Comparison of ENCODE assay signal across 8 mouse cellular contexts in the genomic region with DNA sequence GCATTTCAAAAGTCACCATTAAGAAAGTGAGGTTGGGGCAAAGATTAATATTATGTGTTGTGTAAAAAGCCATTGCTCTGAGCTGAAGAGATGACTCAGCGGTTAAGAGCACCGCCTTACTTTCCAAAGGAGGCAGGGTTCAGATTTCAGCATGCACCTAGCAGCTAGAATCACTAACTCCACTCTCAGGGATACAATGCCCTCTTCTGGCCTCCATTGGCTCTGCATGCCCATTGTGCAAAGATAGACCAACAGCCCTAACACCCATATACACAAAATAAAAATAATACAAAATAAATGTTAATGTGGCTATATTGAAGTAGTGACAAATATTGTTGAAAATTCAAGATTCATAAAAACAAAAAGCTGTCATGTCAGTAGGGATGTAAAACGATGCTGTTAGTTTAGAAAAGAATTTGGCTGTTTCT. TPM values are rescaled to one million over a fixed set of nuclear protein-coding genes. Genes with fewer than 3 reads are reported as not detected.
DNase-seq lines count a peak whose midpoint lies in the region; ATAC-seq and TF ChIP-seq lines count a peak whose summit lies in the region.
"Had no signal": no experiment of that assay in that cellular context is flagged by ENCODE, and none has a peak within 500 bp of the region (broad histone marks: within the 10 kb centered on the region; RNA-seq: fewer than 3 reads in every experiment).

No protein-coding gene starts in this region.

- no peaks in the 10 kb centered on the region for H3K9me3 ChIP-seq in ES-E14 (ENCODE audit: control insufficient read depth, insufficient read depth, low read depth, low read length)

- no peak overlapping the region for H3K27ac ChIP-seq in ES-E14 (ENCODE audit: insufficient read depth, low read depth, low read length, poor library complexity, severe bottlenecking)

- no peaks in the 10 kb centered on the region for H3K36me3 ChIP-seq in ES-E14 (ENCODE audit: control insufficient read depth, insufficient read depth, low read length, poor library complexity, severe bottlenecking)

- DNase-seq in ES-E14 (ENCODE audit: low read depth, low spot score) = peak; percentile 76
- peak; percentile 87 for DNase-seq in adrenal gland, adult 2 months
- peak; percentile 79 for DNase-seq in embryo, embryonic 11 days
- peak; percentile 66 to 83 for DNase-seq in heart, postnatal 14 days
- peak; percentile 28 to 69 for DNase-seq in layer of hippocampus, postnatal 14 days (ENCODE audit: low spot score in 2 of 2)
- DNase-seq in spleen, adult 18-20 months = peak; percentile 51 to 75

- H3K4me1 ChIP-seq in ES-E14 (ENCODE audit: control insufficient read depth in 2 of 2, insufficient read depth in 2 of 2, low read length in 2 of 2, poor library complexity in 1 of 2) = peaks cover 0 to 5% of the 10 kb centered on the region in 2 experiments; a peak in 2 of 4 replicates

- intact Hi-C loops in heart, postnatal 14 days (cut with DNase I) = loop anchor here (2.0 to 10.0 kb wide), 2 partner anchors 52 to 130 kb away; no protein-coding TSS in a partner anchor

- in situ Hi-C loops in ES-E14 (cut with MboI; ENCODE audit: low sequenced_read_pairs in 2 of 2, unreplicated experiment in 2 of 2) = no loop called here

- peak; percentile 77 for ATAC-seq in megakaryocyte, adult 5-6 weeks (ENCODE audit: poor library complexity, severe bottlenecking)

- 0 out of 4 replicates have a peak overlapping the region, but pooled peaks of 1 of the 2 experiments have one; percentile 10 for H3K4me3 ChIP-seq in ES-E14 (ENCODE audit: insufficient read depth in 1 of 2, low read depth in 1 of 2, low read length in 2 of 2, poor library complexity in 1 of 2, severe bottlenecking in 1 of 2)

- H3K9ac ChIP-seq in ES-E14 (ENCODE audit: insufficient read depth, low read depth, low read length, poor library complexity, severe bottlenecking) = no peak overlapping the region

TF ChIP-seq in ES-E14, 5 proteins besides CTCF, POLR2A, EP300 and RAD21:
- no peak for TF ChIP-seq ZNF384 (IDR thresholded peaks at IDR 0.05; ENCODE audit: low read depth, low read length)
- peak; percentile 38; the same call in 1 of the 2 replicates for TF ChIP-seq ZC3H11A (IDR thresholded peaks at IDR 0.05; ENCODE audit: borderline replicate concordance, low read depth, low read length)
- no peak for TF ChIP-seq CHD2 (IDR thresholded peaks at IDR 0.05; ENCODE audit: low read depth, low read length)
- TF ChIP-seq MAFK (IDR thresholded peaks at IDR 0.05; ENCODE audit: insufficient read depth, low read depth, low read length) = peak; percentile 95
- no peak for TF ChIP-seq HCFC1 (IDR thresholded peaks at IDR 0.05; ENCODE audit: borderline replicate concordance, insufficient read depth, low read length)

RNA-seq across cellular contexts. Expression of a gene that starts 1.4 kb away (rescaled TPM):
- 46.5 and 56.3 TPM in 2 replicates for total RNA-seq in ES-E14 (2012; rRNA removed)
- 100 to 1,000 TPM in 1 of 2 experiments, 10 to 100 TPM in 1; 90.8 to 121 TPM for total RNA-seq in adrenal gland, adult 2 months (2021)
- 4.1 and 6.4 TPM in 2 replicates for polyA plus RNA-seq in adrenal gland, adult 2 months (2012; rRNA removed)
- 10 to 100 TPM; 38.4 to 45.4 TPM for total RNA-seq in heart, postnatal 14 days (2021)
- 10 to 100 TPM; 90.6 to 91.6 TPM for total RNA-seq in layer of hippocampus, postnatal 14 days (2021)
- total RNA-seq in megakaryocyte, adult 5-6 weeks (2015) = 43.0 and 53.3 TPM in 2 replicates
- 30.3 and 33.3 TPM in 2 replicates for total RNA-seq in megakaryocyte, adult 5-6 weeks (2017)

RNA-seq across cellular contexts. Expression of a gene that starts 13.4 kb away (rescaled TPM):
- 0.27 TPM in 1 of 2 replicates, not detected in the other for total RNA-seq in ES-E14 (2012; rRNA removed)
- 1 to 10 TPM in 1 of 2 experiments, not detected in 1; 1.0 TPM for total RNA-seq in adrenal gland, adult 2 months (2021)
- 0.21 TPM in 1 of 2 replicates, not detected in the other for polyA plus RNA-seq in adrenal gland, adult 2 months (2012; rRNA removed)
- 10 to 100 TPM in 1 of 2 experiments, under 1 TPM in 1; 0.86 to 11.7 TPM for total RNA-seq in heart, postnatal 14 days (2021)
- not detected for total RNA-seq in layer of hippocampus, postnatal 14 days (2021)
- total RNA-seq in megakaryocyte, adult 5-6 weeks (2015) = 6.2 and 11.0 TPM in 2 replicates
- 14.8 and 17.2 TPM in 2 replicates for total RNA-seq in megakaryocyte, adult 5-6 weeks (2017)

RNA-seq across cellular contexts. Expression of a gene that starts 14.8 kb away (rescaled TPM):
- not detected in 2 replicates for total RNA-seq in ES-E14 (2012; rRNA removed)
- under 1 TPM in 1 of 2 experiments, not detected in 1; 0.90 TPM for total RNA-seq in adrenal gland, adult 2 months (2021)
- polyA plus RNA-seq in adrenal gland, adult 2 months (2012; rRNA removed) = 0.06 TPM in 1 of 2 replicates, not detected in the other
- total RNA-seq in heart, postnatal 14 days (2021) = 1 to 10 TPM; 4.5 to 9.4 TPM
- total RNA-seq in layer of hippocampus, postnatal 14 days (2021) = not detected
- 2.3 and 6.8 TPM in 2 replicates for total RNA-seq in megakaryocyte, adult 5-6 weeks (2015)
- 2.1 and 6.3 TPM in 2 replicates for total RNA-seq in megakaryocyte, adult 5-6 weeks (2017)

RNA-seq across cellular contexts. Expression of a gene that starts 42.6 kb away (rescaled TPM):
- total RNA-seq in ES-E14 (2012; rRNA removed) = 3.2 and 4.0 TPM in 2 replicates
- 1 to 10 TPM in 1 of 2 experiments, under 1 TPM in 1; 0.55 to 1.5 TPM for total RNA-seq in adrenal gland, adult 2 months (2021)
- polyA plus RNA-seq in adrenal gland, adult 2 months (2012; rRNA removed) = 0.34 and 0.42 TPM in 2 replicates
- total RNA-seq in heart, postnatal 14 days (2021) = 10 to 100 TPM in 1 of 2 experiments, 1 to 10 TPM in 1; 1.7 to 14.9 TPM
- total RNA-seq in layer of hippocampus, postnatal 14 days (2021) = not detected
- total RNA-seq in megakaryocyte, adult 5-6 weeks (2015) = 3.5 and 5.8 TPM in 2 replicates
- total RNA-seq in megakaryocyte, adult 5-6 weeks (2017) = 0.73 and 4.1 TPM in 2 replicates
- polyA plus RNA-seq: macrophage had no signal

RNA-seq across cellular contexts. Expression of a gene that starts 46.3 kb away (rescaled TPM):
- 664 and 732 TPM in 2 replicates for total RNA-seq in ES-E14 (2012; rRNA removed)
- 100 to 1,000 TPM; 557 to 696 TPM for total RNA-seq in adrenal gland, adult 2 months (2021)
- polyA plus RNA-seq in adrenal gland, adult 2 months (2012; rRNA removed) = 184 and 248 TPM in 2 replicates
- 1,000 to 10,000 TPM; 1,504 to 1,510 TPM for total RNA-seq in heart, postnatal 14 days (2021)
- total RNA-seq in layer of hippocampus, postnatal 14 days (2021) = 100 to 1,000 TPM; 394 to 409 TPM
- 490 and 523 TPM in 2 replicates for total RNA-seq in megakaryocyte, adult 5-6 weeks (2015)
- 117 and 122 TPM in 2 replicates for total RNA-seq in megakaryocyte, adult 5-6 weeks (2017)
